Mouse (Mus musculus) ES-E14 (cell line): ENCODE results near the gene Zfp110. TPM values are rescaled to one million over a fixed set of nuclear protein-coding genes. Genes with fewer than 3 reads are reported as not detected.

Source experiments
- DNase-seq: peaks from one replicate; pipeline ENCODE4 v3.0.0-alpha.2; 2013; ENCODE audit warnings: low read depth, low spot score
- H3K27ac ChIP-seq: 2 replicates; pipeline ENCODE4 v1.5.1; 2012; ENCODE audit warnings: low read depth, mild to moderate bottlenecking, low read length, moderate library complexity, mixed read lengths; ENCODE audit not compliant: poor library complexity, insufficient read depth, severe bottlenecking
- H3K36me3 ChIP-seq: 2 replicates; pipeline ENCODE4 v1.6.1; 2012; ENCODE audit warnings: mild to moderate bottlenecking, low read length, moderate library complexity, mixed read lengths; ENCODE audit not compliant: control insufficient read depth, poor library complexity, insufficient read depth, severe bottlenecking
- H3K4me1 ChIP-seq, 2 experiments: fragments of 150-350 bp in 1 of 2; sonication (generic) in 1 of 2; 2 replicates each; pipeline ENCODE4 v1.6.1; 2012; ENCODE audit warnings: low read length in 2 of 2, mild to moderate bottlenecking in 1 of 2, mixed read lengths in 1 of 2; ENCODE audit not compliant: control insufficient read depth in 2 of 2, insufficient read depth in 2 of 2, poor library complexity in 1 of 2
- H3K4me3 ChIP-seq, 2 experiments: fragments of 150-350 bp in 1 of 2; sonication (generic) in 1 of 2; 2 replicates each; pipeline ENCODE4 v1.5.1; 2012; ENCODE audit warnings: low read length in 2 of 2, low read depth in 1 of 2, mild to moderate bottlenecking in 1 of 2, mixed read lengths in 1 of 2; ENCODE audit not compliant: insufficient read depth in 1 of 2, poor library complexity in 1 of 2, severe bottlenecking in 1 of 2
- H3K9ac ChIP-seq: 2 replicates; pipeline ENCODE4 v1.6.1; 2012; ENCODE audit warnings: low read depth, mild to moderate bottlenecking, low read length, mixed read lengths; ENCODE audit not compliant: poor library complexity, insufficient read depth, severe bottlenecking
- H3K9me3 ChIP-seq: fragments of 150-350 bp; sonication (generic); 2 replicates; pipeline ENCODE4 v1.6.1; 2012; ENCODE audit warnings: low read depth, mild to moderate bottlenecking, low read length; ENCODE audit not compliant: control insufficient read depth, insufficient read depth
- CHD2 ChIP-seq: IDR thresholded peaks from 2 replicates; pipeline ENCODE4 v1.6.1; 2014; ENCODE audit warnings: mild to moderate bottlenecking, low read depth, low read length, inconsistent platforms
- HCFC1 ChIP-seq: IDR thresholded peaks from 2 replicates; pipeline ENCODE4 v1.6.1; 2012; ENCODE audit warnings: low read length, inconsistent platforms, borderline replicate concordance; ENCODE audit not compliant: insufficient read depth
- MAFK ChIP-seq: IDR thresholded peaks from 2 replicates; pipeline ENCODE4 v1.6.1; 2014; ENCODE audit warnings: mild to moderate bottlenecking, low read depth, low read length, inconsistent platforms; ENCODE audit not compliant: insufficient read depth
- ZC3H11A ChIP-seq: IDR thresholded peaks from 2 replicates; pipeline ENCODE4 v1.6.1; 2012; ENCODE audit warnings: low read depth, mild to moderate bottlenecking, inconsistent platforms, low read length, borderline replicate concordance
- ZNF384 ChIP-seq: IDR thresholded peaks from 2 replicates; pipeline ENCODE4 v1.6.1; 2012; ENCODE audit warnings: low read depth, low read length, inconsistent platforms
- in situ Hi-C, 2 experiments: fragments of 600-800 bp; cut with MboI; formaldehyde crosslinking; loops; one replicate each; pipeline ENCODE4 v1.15.1; 2025; ENCODE audit warnings: low sequenced_read_pairs in 2 of 2, inconsistent platforms in 1 of 2; ENCODE audit not compliant: unreplicated experiment in 2 of 2
- total RNA-seq: library from RNA; depleted of rRNA; stranded (reverse); fragments of 300-350 nt; gene quantifications from 2 replicates; pipeline ENCODE4 v1.2.3, GENCODE M21; 2012

Gene Zfp110
- total RNA-seq, 1 experiment, result 53.9 TPM

DNA sequence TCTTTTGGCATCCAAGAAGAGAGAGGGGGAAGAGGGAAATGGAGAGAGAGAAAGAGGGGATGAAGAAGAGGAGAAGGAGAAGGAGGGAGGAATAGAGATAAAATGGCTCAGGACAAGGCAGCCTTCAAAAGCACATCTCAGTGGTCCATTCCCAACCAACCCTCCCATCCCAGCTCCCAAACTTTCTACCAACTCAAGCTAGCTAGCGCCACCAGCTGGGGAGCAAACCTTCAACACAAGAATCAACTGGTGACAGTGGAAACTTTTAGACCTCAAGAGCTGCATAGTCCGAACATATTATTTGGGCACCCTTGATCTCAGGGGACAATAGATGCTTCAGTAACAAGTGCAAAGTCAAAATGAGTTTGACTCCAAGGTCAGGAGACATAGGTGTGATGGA, 36.6 kb upstream of the Zfp110 start:
- no peak overlapping the region for H3K4me3 ChIP-seq
- no peaks in the 10 kb centered on the region for H3K36me3 ChIP-seq
- in situ Hi-C loops, result no loop called here
- TF ChIP-seq HCFC1, result no peak
- TF ChIP-seq ZNF384, result no peak
- no peak for TF ChIP-seq CHD2
- TF ChIP-seq ZC3H11A, result no peak
- TF ChIP-seq MAFK, result no peak
- H3K9ac ChIP-seq, result no peak overlapping the region
- H3K27ac ChIP-seq, result no peak overlapping the region
- DNase-seq, result peak; percentile 34
- no peaks in the 10 kb centered on the region for H3K9me3 ChIP-seq
- H3K4me1 ChIP-seq, result peaks cover 0 to 8% of the 10 kb centered on the region in 2 experiments; a peak in 1 of 4 replicates

DNA sequence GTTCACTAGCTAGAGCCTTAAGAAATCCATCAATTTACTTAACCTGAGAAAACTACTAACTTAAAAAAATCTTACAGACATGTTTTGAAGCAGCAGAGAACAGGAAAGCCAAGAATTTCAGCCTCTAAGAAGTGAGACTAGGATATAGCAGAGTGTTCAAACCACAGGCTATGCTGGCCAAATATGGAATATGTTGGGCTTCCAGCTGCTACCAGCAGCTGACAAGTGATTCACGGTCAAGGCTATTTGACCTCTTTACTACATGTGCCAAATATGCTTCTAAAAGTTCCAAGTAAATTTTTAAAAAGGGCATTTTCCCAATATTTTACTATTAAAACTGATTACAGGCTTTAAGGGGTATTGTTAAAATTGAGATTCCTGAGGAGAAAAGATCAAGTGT, 35.0 kb upstream of the Zfp110 start:
- Histone ChIP-seq H3K9ac (no peak overlapping the region), H3K36me3 (no peaks in the 10 kb centered on the region), H3K4me1 (peaks cover 0 to 6% of the 10 kb centered on the region in 2 experiments; a peak in 1 of 4 replicates), H3K4me3 (no peak overlapping the region), H3K9me3 (no peaks in the 10 kb centered on the region), H3K27ac (no peak overlapping the region)
- TF ChIP-seq CHD2 (no peak), MAFK (no peak), HCFC1 (no peak), ZNF384 (no peak), ZC3H11A (no peak)
- in situ Hi-C loops, result no loop called here
- DNase-seq, result no peak

DNA sequence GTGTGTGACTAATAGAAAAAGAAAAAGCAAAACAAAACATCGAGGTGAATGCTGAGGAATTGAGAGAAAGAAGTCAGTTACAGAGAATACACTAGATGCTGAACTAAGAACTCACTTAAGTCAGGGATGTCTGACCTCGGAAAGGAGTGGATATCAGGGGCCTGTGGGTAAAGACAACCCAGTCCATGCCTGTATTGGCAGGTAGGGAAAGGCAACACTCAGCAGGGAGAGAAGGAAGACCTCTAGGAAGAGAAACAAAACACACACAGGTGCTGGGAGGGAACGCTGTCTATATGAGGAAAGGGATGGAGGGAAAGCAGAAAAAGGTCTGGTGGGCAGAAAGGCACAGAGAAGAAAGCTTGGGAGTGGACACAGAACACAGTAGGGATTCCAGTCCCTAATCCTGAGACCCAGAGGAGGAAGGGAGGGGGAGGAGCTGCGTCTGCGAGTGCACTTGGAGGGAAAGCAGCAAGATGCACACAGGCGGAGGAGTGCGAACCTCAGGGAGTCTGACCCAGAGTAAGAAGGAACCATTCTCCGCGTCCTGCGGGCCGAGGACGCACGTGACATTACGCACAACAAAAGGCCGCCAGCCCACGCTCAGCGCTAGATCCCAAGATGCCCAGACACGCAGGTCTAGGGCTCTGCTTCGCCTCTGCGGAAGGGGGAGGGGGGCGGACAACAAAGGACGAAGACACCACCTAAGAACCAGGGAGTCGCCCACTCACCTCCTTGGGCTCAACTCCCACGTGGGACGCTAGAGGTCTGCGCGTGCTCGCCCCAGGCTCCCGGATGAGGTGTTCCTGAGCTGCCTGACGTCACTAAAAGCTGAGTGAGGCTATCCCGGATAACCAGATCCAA, 31.5 kb upstream of the Zfp110 start, which contains the start of gene Zscan18:
TSS of gene Zscan18 (minus strand) at position 770 of the 861 bp plus-strand sequence.
- H3K36me3 ChIP-seq, result no peaks in the 10 kb centered on the region; the same call in 1 of the 2 replicates
- in situ Hi-C loops, result no loop called here
- peak; percentile 83 for DNase-seq
- TF ChIP-seq ZNF384, result no peak
- peak; percentile 54; the same call in 1 of the 2 replicates for TF ChIP-seq HCFC1
- H3K4me3 ChIP-seq, result peak within 1 kb of the TSS; percentile 58 to 64
- H3K9ac ChIP-seq, result peak within 1 kb of the TSS; percentile 82
- peak within 1 kb of the TSS; percentile 47; the same call in 1 of the 2 replicates for H3K27ac ChIP-seq
- no peaks in the 10 kb centered on the region for H3K9me3 ChIP-seq
- H3K4me1 ChIP-seq, result peaks cover 0 to 6% of the 10 kb centered on the region in 2 experiments; a peak in 1 of 4 replicates

DNA sequence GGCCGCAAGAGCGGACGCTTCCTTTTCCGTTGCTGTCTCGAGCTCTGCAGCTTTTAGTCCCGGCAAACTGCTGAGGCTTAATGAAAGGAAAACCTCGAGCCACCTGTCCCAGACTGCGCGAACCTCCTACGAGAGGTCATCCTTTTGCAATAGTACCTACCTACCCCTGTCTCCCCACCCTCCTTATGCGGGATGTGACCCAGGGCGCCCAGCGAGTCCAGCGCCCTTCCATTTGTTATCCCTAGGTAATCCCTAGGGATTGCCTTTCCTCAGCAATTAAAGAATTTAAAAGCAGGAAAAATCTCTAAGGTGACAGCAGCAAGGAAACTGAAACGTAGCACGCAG, 30.9 kb upstream of the Zfp110 start:
- peak overlapping the region; percentile 58 to 64 for H3K4me3 ChIP-seq
- in situ Hi-C loops, result no loop called here
- no peak overlapping the region for H3K27ac ChIP-seq
- no peaks in the 10 kb centered on the region; the same call in 1 of the 2 replicates for H3K36me3 ChIP-seq
- peaks cover 0 to 6% of the 10 kb centered on the region in 2 experiments; a peak in 1 of 4 replicates for H3K4me1 ChIP-seq
- DNase-seq, result no peak
- H3K9ac ChIP-seq, result peak overlapping the region; percentile 82
- no peak for TF ChIP-seq ZNF384
- TF ChIP-seq CHD2, result no peak
- peak; percentile 9; the same call in 1 of the 2 replicates for TF ChIP-seq ZC3H11A
- TF ChIP-seq MAFK, result no peak
- TF ChIP-seq HCFC1, result 0 out of 2 replicates have a peak, but pooled peaks have one; percentile 6
- no peaks in the 10 kb centered on the region for H3K9me3 ChIP-seq
